Mouse (Mus musculus): ENCODE results near the gene Nt5m.

Gene Nt5m

GRCm38 (mm10) chr11:59902045-59902726 lies 62.9 kb downstream of the Nt5m start:
- DNase-seq (ENCODE audit: low spot score in 2 of 2), result no peak

GRCm38 (mm10) chr11:59906521-59907123 lies 67.4 kb downstream of the Nt5m start:
- DNase-seq (ENCODE audit: low spot score in 2 of 2), result no peak

- no peak for DNase-seq (ENCODE audit: low spot score in 2 of 2)
These were observed 69.2 kb downstream of the Nt5m start for GRCm38 (mm10) chr11:59908446-59908845.

- no peak for DNase-seq (ENCODE audit: low spot score in 2 of 2)
These were observed 71.3 kb downstream of the Nt5m start for GRCm38 (mm10) chr11:59910586-59910985.

GRCm38 (mm10) chr11:59911523-59911922 lies 72.3 kb downstream of the Nt5m start:
- DNase-seq (ENCODE audit: low spot score in 2 of 2), result no peak

GRCm38 (mm10) chr11:59913702-59914101 lies 74.5 kb downstream of the Nt5m start:
- DNase-seq (ENCODE audit: low spot score in 2 of 2), result no peak

DNA sequence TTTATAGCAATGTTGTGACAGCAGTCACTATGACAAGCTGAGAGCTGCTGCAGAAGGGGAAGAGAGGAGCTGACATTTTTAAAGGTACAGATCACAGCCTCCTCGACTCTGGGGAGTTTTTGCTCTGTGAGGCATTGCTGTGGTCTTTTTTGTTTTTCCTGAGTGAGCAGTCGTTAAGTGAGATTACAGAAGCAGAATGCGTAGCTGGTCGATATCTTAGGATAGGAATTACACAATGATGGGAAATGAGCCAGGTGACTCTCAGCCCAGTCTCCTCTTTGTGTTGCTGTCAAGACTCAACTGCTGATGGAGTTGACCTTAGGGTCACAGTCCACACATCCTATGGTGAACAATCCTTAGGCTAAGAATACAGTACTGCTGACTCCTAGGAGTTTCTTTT lies 78.8 kb downstream of the Nt5m start:
- DNase-seq (ENCODE audit: low spot score in 2 of 2), result no peak

DNA sequence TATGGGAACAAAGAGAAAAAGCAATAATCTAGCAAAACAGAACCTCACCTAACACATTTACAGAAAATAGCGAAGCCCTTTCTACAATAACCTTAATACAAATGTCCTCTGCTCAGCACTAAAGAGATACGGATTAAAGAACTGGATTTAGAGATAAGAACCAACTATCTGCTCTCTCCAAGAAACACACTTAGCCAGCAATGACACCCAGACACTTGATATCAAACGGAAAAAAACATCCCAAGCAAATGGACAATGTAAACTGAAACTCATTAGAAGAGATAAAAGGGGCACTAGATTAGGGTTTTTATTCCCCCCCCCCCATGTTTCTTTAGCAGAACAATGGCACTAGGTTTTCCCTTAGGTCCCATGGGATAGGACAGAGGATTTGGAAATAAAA lies 80.2 kb downstream of the Nt5m start:
- DNase-seq (ENCODE audit: low spot score in 2 of 2), result no peak

GRCm38 (mm10) chr11:59920331-59920730 lies 81.1 kb downstream of the Nt5m start:
- no peak for DNase-seq (ENCODE audit: low spot score in 2 of 2)

GRCm38 (mm10) chr11:59921265-59921664 lies 82.0 kb downstream of the Nt5m start:
- no peak for DNase-seq (ENCODE audit: low spot score in 2 of 2)

- DNase-seq (ENCODE audit: low spot score in 2 of 2), result no peak
These were observed 90.8 kb downstream of the Nt5m start for GRCm38 (mm10) chr11:59930031-59930430.
